Mouse (Mus musculus) midbrain, embryonic 13.5 days (tissue): Measurements from ENCODE around the gene Camk2b. TPM values are rescaled to one million over a fixed set of nuclear protein-coding genes. Genes with fewer than 3 reads are reported as not detected.
A peak's percentile ranks its signal among the peaks of the same experiment; 100 is the strongest.
"Not testable (repeated sequence)": the region's sequence is repeated elsewhere in the genome, so short reads cannot be mapped to it uniquely, and the experiment has no call there.

Experiments
- ATAC-seq: fragments of 200-750 bp; cut with Nextera tagmentation; 2 replicates; pipeline ENCODE4 v1.8.0; 2017; ENCODE audit warnings: mild to moderate bottlenecking, moderate TSS enrichment, moderate library complexity
- H3K27ac ChIP-seq: fragments of 300-500 bp; sonication (generic); 2 replicates; pipeline ENCODE4 v1.5.1; 2015; ENCODE audit warnings: inconsistent platforms, mild to moderate bottlenecking, moderate library complexity
- H3K27me3 ChIP-seq: fragments of 300-500 bp; sonication (generic); 2 replicates; pipeline ENCODE4 v1.6.1; 2015; ENCODE audit warnings: mild to moderate bottlenecking, inconsistent platforms
- H3K36me3 ChIP-seq: fragments of 300-500 bp; sonication (generic); 2 replicates; pipeline ENCODE4 v1.6.1; 2015; ENCODE audit warnings: mild to moderate bottlenecking, inconsistent platforms
- H3K4me1 ChIP-seq: fragments of 300-500 bp; sonication (generic); replicated peaks from 2 replicates; pipeline ENCODE4 v1.6.1; 2015; ENCODE audit warnings: inconsistent platforms
- H3K4me2 ChIP-seq: fragments of 300-500 bp; sonication (generic); replicated peaks from 2 replicates; pipeline ENCODE4 v1.6.1; 2015; ENCODE audit warnings: moderate library complexity, mild to moderate bottlenecking, inconsistent platforms
- H3K4me3 ChIP-seq: fragments of 300-500 bp; sonication (generic); replicated peaks from 2 replicates; pipeline ENCODE4 v1.5.1; 2015; ENCODE audit warnings: mild to moderate bottlenecking, inconsistent platforms
- H3K9ac ChIP-seq: fragments of 300-500 bp; sonication (generic); replicated peaks from 2 replicates; pipeline ENCODE4 v1.6.1; 2015; ENCODE audit warnings: mild to moderate bottlenecking, inconsistent platforms
- H3K9me3 ChIP-seq: fragments of 300-500 bp; sonication (generic); 2 replicates; pipeline ENCODE4 v1.6.1; 2016; ENCODE audit warnings: mild to moderate bottlenecking, inconsistent platforms
- WGBS: fragments of 180-500 bp; shearing (Covaris S2); methylation state at CpG from one replicate; pipeline ENCODE4 v1.1.7; 2015; 5-methylcytosine and 5-hydroxymethylcytosine counted together
- polyA plus RNA-seq: library from polyadenylated mRNA; unstranded; fragments of >200 nt; fragmentation: Nextera tagmentation; extraction: Ambion mirVana; gene quantifications from 2 replicates; pipeline ENCODE4 v1.2.1, GENCODE M21; 2015

Camk2b gene
- polyA plus RNA-seq = 45.6 and 47.0 TPM in 2 replicates

GRCm38 (mm10) chr11:6066176-6066575 is at the start of gene Camk2b:
TSS of gene Camk2b (minus strand) at chr11:6066362.
- no peaks in the 10 kb centered on the region for H3K9me3 ChIP-seq
- ATAC-seq = no peak
- H3K4me2 ChIP-seq = peak within 1 kb of the TSS; percentile 62
- H3K4me1 ChIP-seq = peaks cover 40% of the 10 kb centered on the region
- H3K4me3 ChIP-seq = peak within 1 kb of the TSS; percentile 51
- H3K36me3 ChIP-seq = no peaks in the 10 kb centered on the region
- H3K9ac ChIP-seq = peak within 1 kb of the TSS; percentile 75
- H3K27me3 ChIP-seq = peaks cover 78% of the 10 kb centered on the region
- H3K27ac ChIP-seq = peak within 1 kb of the TSS; percentile 70
- WGBS = 11% methylated on average over 6 of the region's 6 CpGs

- H3K27me3 ChIP-seq = no peaks in the 10 kb centered on the region
- H3K9me3 ChIP-seq = no peaks in the 10 kb centered on the region
- no peak overlapping the region for H3K4me2 ChIP-seq
- H3K4me3 ChIP-seq = no peak overlapping the region
- H3K27ac ChIP-seq = no peak overlapping the region
- peaks cover 70% of the 10 kb centered on the region for H3K36me3 ChIP-seq
- H3K9ac ChIP-seq = no peak overlapping the region
- no peak for ATAC-seq
- WGBS = 96% methylated on average over 5 of the region's 5 CpGs
- no peaks in the 10 kb centered on the region for H3K4me1 ChIP-seq
Observed at GRCm38 (mm10) chr11:6111734-6112484, 45.7 kb upstream of the Camk2b start.

GRCm38 (mm10) chr11:6109990-6110389 is 43.8 kb upstream of the Camk2b start:
- Histone ChIP-seq H3K27ac (no peak overlapping the region), H3K27me3 (no peaks in the 10 kb centered on the region), H3K4me1 (no peaks in the 10 kb centered on the region), H3K9ac (no peak overlapping the region), H3K4me2 (no peak overlapping the region), H3K4me3 (no peak overlapping the region), H3K9me3 (no peaks in the 10 kb centered on the region), H3K36me3 (peaks cover 86% of the 10 kb centered on the region)
- ATAC-seq = no peak

- ATAC-seq = no peak
- Histone ChIP-seq H3K27ac (no peak overlapping the region), H3K4me2 (no peak overlapping the region), H3K4me3 (no peak overlapping the region), H3K4me1 (no peaks in the 10 kb centered on the region), H3K27me3 (no peaks in the 10 kb centered on the region), H3K36me3 (peaks cover 93% of the 10 kb centered on the region), H3K9me3 (no peaks in the 10 kb centered on the region), H3K9ac (no peak overlapping the region)
- WGBS = 90% methylated on average over 5 of the region's 5 CpGs
Observed at GRCm38 (mm10) chr11:6108296-6108695, 42.1 kb upstream of the Camk2b start.

- Histone ChIP-seq H3K36me3 (peaks cover 88% of the 10 kb centered on the region), H3K4me1 (no peaks in the 10 kb centered on the region), H3K9ac (no peak overlapping the region), H3K9me3 (no peaks in the 10 kb centered on the region), H3K27me3 (no peaks in the 10 kb centered on the region), H3K4me3 (no peak overlapping the region), H3K4me2 (no peak overlapping the region), H3K27ac (no peak overlapping the region)
- WGBS = 63% methylated on average over 3 of the region's 3 CpGs
- ATAC-seq = no peak
Observed at GRCm38 (mm10) chr11:6107722-6108121, 41.6 kb upstream of the Camk2b start.

- WGBS = 86% methylated on average over 5 of the region's 5 CpGs
- Histone ChIP-seq H3K36me3 (peaks cover 59% of the 10 kb centered on the region), H3K4me3 (no peak overlapping the region), H3K4me1 (no peaks in the 10 kb centered on the region), H3K9ac (no peak overlapping the region), H3K27ac (no peak overlapping the region), H3K27me3 (no peaks in the 10 kb centered on the region), H3K9me3 (no peaks in the 10 kb centered on the region), H3K4me2 (no peak overlapping the region)
- ATAC-seq = no peak
Observed at GRCm38 (mm10) chr11:6104734-6105133, 38.6 kb upstream of the Camk2b start.

GRCm38 (mm10) chr11:6096637-6097036 is 30.5 kb upstream of the Camk2b start:
- not testable (repeated sequence) for H3K4me3 ChIP-seq, H3K9me3 ChIP-seq, H3K4me2 ChIP-seq, H3K4me1 ChIP-seq, H3K36me3 ChIP-seq, ATAC-seq, H3K9ac ChIP-seq, H3K27me3 ChIP-seq, H3K27ac ChIP-seq
- 83% methylated on average over 3 of the region's 3 CpGs for WGBS

GRCm38 (mm10) chr11:6086991-6087390 is 20.8 kb upstream of the Camk2b start:
- no peak overlapping the region for H3K4me2 ChIP-seq
- H3K4me3 ChIP-seq = no peak overlapping the region
- no peak for ATAC-seq
- WGBS = 68% methylated on average over 4 of the region's 4 CpGs
- H3K27me3 ChIP-seq = no peaks in the 10 kb centered on the region
- no peaks in the 10 kb centered on the region for H3K4me1 ChIP-seq
- H3K9ac ChIP-seq = no peak overlapping the region
- H3K27ac ChIP-seq = no peak overlapping the region
- H3K9me3 ChIP-seq = no peaks in the 10 kb centered on the region
- H3K36me3 ChIP-seq = no peaks in the 10 kb centered on the region

GRCm38 (mm10) chr11:6078737-6079136 is 12.6 kb upstream of the Camk2b start:
- no peaks in the 10 kb centered on the region for H3K36me3 ChIP-seq
- no peak overlapping the region for H3K27ac ChIP-seq
- no peak overlapping the region for H3K4me3 ChIP-seq
- no peak for ATAC-seq
- no peaks in the 10 kb centered on the region for H3K4me1 ChIP-seq
- no peak overlapping the region for H3K4me2 ChIP-seq
- no peak overlapping the region for H3K9ac ChIP-seq
- H3K9me3 ChIP-seq = no peaks in the 10 kb centered on the region
- H3K27me3 ChIP-seq = no peaks in the 10 kb centered on the region
- WGBS = 86% methylated on average over 2 of the region's 2 CpGs

- H3K36me3 ChIP-seq = no peaks in the 10 kb centered on the region
- ATAC-seq = no peak
- H3K4me1 ChIP-seq = no peaks in the 10 kb centered on the region
- H3K27ac ChIP-seq = no peak overlapping the region
- no peak overlapping the region for H3K4me2 ChIP-seq
- H3K27me3 ChIP-seq = peaks cover 8% of the 10 kb centered on the region; the same call in 1 of the 2 replicates
- H3K9ac ChIP-seq = no peak overlapping the region
- H3K4me3 ChIP-seq = no peak overlapping the region
- H3K9me3 ChIP-seq = no peaks in the 10 kb centered on the region
- WGBS = 71% methylated on average over 8 of the region's 8 CpGs
Observed at GRCm38 (mm10) chr11:6075618-6076066, 9.5 kb upstream of the Camk2b start.

- H3K4me1 ChIP-seq = peaks cover 32% of the 10 kb centered on the region
- peaks cover 71% of the 10 kb centered on the region for H3K27me3 ChIP-seq
- ATAC-seq = peak; percentile 22; the same call in 1 of the 2 replicates
- H3K4me3 ChIP-seq = peak overlapping the region; percentile 20
- WGBS = 7% methylated on average over 16 of the region's 19 CpGs
- no peaks in the 10 kb centered on the region for H3K36me3 ChIP-seq
- no peak overlapping the region for H3K27ac ChIP-seq
- peak overlapping the region; percentile 48 for H3K4me2 ChIP-seq
- H3K9me3 ChIP-seq = no peaks in the 10 kb centered on the region
- peak overlapping the region; percentile 46; the same call in 1 of the 2 replicates for H3K9ac ChIP-seq
Observed at GRCm38 (mm10) chr11:6068181-6068957, 2.2 kb upstream of the Camk2b start.

- Histone ChIP-seq H3K4me2 (no peak overlapping the region), H3K27ac (no peak overlapping the region), H3K27me3 (peaks cover 80% of the 10 kb centered on the region), H3K4me1 (peaks cover 37% of the 10 kb centered on the region), H3K36me3 (no peaks in the 10 kb centered on the region), H3K4me3 (no peak overlapping the region), H3K9me3 (no peaks in the 10 kb centered on the region), H3K9ac (no peak overlapping the region)
- no peak for ATAC-seq
- 36% methylated on average over 9 of the region's 9 CpGs for WGBS
Observed at GRCm38 (mm10) chr11:6067160-6067559, 998 bp upstream of the Camk2b start.
